Comparison of ENCODE assay signal across 8 mouse cellular contexts in genomic region chr1:38545282-38545945, GRCm38 (mm10).
DNase-seq lines count a peak whose midpoint lies in the region; ATAC-seq lines count a peak whose summit lies in the region.

No protein-coding gene starts in this region.

- H3K4me3 ChIP-seq in limb, embryonic 11.5 days (ENCODE audit: low read depth, low read length): no peak overlapping the region
- no peak overlapping the region for H3K4me3 ChIP-seq in limb, embryonic 10.5 days
- H3K4me3 ChIP-seq in embryonic facial prominence, embryonic 10.5 days: no peak overlapping the region

- 9% methylated on average over 12 of the region's 12 CpGs for WGBS in limb, embryonic 11.5 days
- WGBS in limb, embryonic 10.5 days: 15% methylated on average over 12 of the region's 12 CpGs
- WGBS in embryonic facial prominence, embryonic 10.5 days: 70% methylated on average over 12 of the region's 12 CpGs

- peak; percentile 54 for DNase-seq in limb, embryonic 11.5 days (ENCODE audit: low spot score)
- DNase-seq in limb, embryonic 10.5 days (ENCODE audit: low spot score): no peak
- DNase-seq in embryonic facial prominence, embryonic 10.5 days (ENCODE audit: low spot score): no peak
- peak; percentile 57 for DNase-seq in kidney, postnatal 10 days
- peak; percentile 52 for DNase-seq in right cerebral cortex, postnatal 10 days (ENCODE audit: low spot score in 2 of 2)
- no peak for DNase-seq in T-cell, adult 2 months (ENCODE audit: low spot score)
- no peak for DNase-seq in cerebellum, adult 18-20 months

- H3K9ac ChIP-seq in limb, embryonic 11.5 days (ENCODE audit: low read length): no peak overlapping the region

- H3K4me2 ChIP-seq in limb, embryonic 11.5 days (ENCODE audit: low read depth, severe bottlenecking): no peak overlapping the region

- H3K36me3 ChIP-seq in limb, embryonic 11.5 days (ENCODE audit: control insufficient read depth, insufficient read depth, low read length): no peaks in the 10 kb centered on the region
- H3K36me3 ChIP-seq in limb, embryonic 10.5 days: peaks cover 20% of the 10 kb centered on the region
- no peaks in the 10 kb centered on the region for H3K36me3 ChIP-seq in embryonic facial prominence, embryonic 10.5 days (replicated peaks)

- ATAC-seq in limb, embryonic 11.5 days (ENCODE audit: insufficient number of reproducible peaks, low FRiP score, low TSS enrichment, low read depth): no peak
- ATAC-seq in megakaryocyte, adult 5-6 weeks (ENCODE audit: poor library complexity, severe bottlenecking): no peak

- H3K27me3 ChIP-seq in limb, embryonic 11.5 days (ENCODE audit: control insufficient read depth, insufficient read depth, low read length): no peaks in the 10 kb centered on the region
- H3K27me3 ChIP-seq in limb, embryonic 10.5 days (ENCODE audit: low read depth, poor library complexity, severe bottlenecking): no peaks in the 10 kb centered on the region
- no peaks in the 10 kb centered on the region for H3K27me3 ChIP-seq in embryonic facial prominence, embryonic 10.5 days (replicated peaks; ENCODE audit: low read depth, poor library complexity, severe bottlenecking)

- H3K27ac ChIP-seq in limb, embryonic 11.5 days (replicated peaks; ENCODE audit: low read depth, low read length): no peak overlapping the region
- no peak overlapping the region for H3K27ac ChIP-seq in limb, embryonic 10.5 days
- H3K27ac ChIP-seq in embryonic facial prominence, embryonic 10.5 days (replicated peaks): 0 out of 2 replicates have a peak overlapping the region, but pooled peaks have one; percentile 4

- no peaks in the 10 kb centered on the region for H3K9me3 ChIP-seq in limb, embryonic 11.5 days (ENCODE audit: control insufficient read depth, low read length)
- H3K9me3 ChIP-seq in limb, embryonic 10.5 days (replicated peaks): no peaks in the 10 kb centered on the region
- H3K9me3 ChIP-seq in embryonic facial prominence, embryonic 10.5 days: no peaks in the 10 kb centered on the region

- peaks cover 23% of the 10 kb centered on the region for H3K4me1 ChIP-seq in limb, embryonic 11.5 days (ENCODE audit: control insufficient read depth, insufficient read depth, low read length)
- peaks cover 61% of the 10 kb centered on the region for H3K4me1 ChIP-seq in limb, embryonic 10.5 days
- H3K4me1 ChIP-seq in embryonic facial prominence, embryonic 10.5 days: peaks cover 47% of the 10 kb centered on the region

Comparison
In these comparisons a context has a peak if more than half of its experiments do, and no peak if none do; other contexts are left out.
1. DNase-seq: peak in limb, embryonic 11.5 days (single experiment), kidney, postnatal 10 days (single experiment) and right cerebral cortex, postnatal 10 days (2 of 2); none in limb, embryonic 10.5 days (single experiment), embryonic facial prominence, embryonic 10.5 days (single experiment), T-cell, adult 2 months (single experiment) and cerebellum, adult 18-20 months (0 of 2).